Mouse (Mus musculus): ENCODE data around the gene Cd27. TPM values are rescaled to one million over a fixed set of nuclear protein-coding genes. Genes with fewer than 3 reads are reported as not detected.
"Not testable (repeated sequence)": the region's sequence is repeated elsewhere in the genome, so short reads cannot be mapped to it uniquely, and the experiment has no call there.

Gene Cd27
- under 1 TPM; 0.43 to 0.51 TPM for total RNA-seq (2021)
- long read RNA-seq, experiment 1, partial matches to known transcripts: 1 of 17 reads
- long read RNA-seq, experiment 1, other reads (novel, unspliced or antisense): 16 of 17 reads
- long read RNA-seq, experiment 2, partial matches to known transcripts: 0 of 15 reads
- long read RNA-seq, experiment 2, other reads (novel, unspliced or antisense): 15 of 15 reads

GRCm38 (mm10) chr6:125236782-125237181 lies at the start of gene Cd27:
Gene Cd27, minus strand, starts transcription at chr6:125237010.
- no peak for DNase-seq

- no peak for DNase-seq
Measured at GRCm38 (mm10) chr6:125285890-125286289, 49.1 kb upstream of the Cd27 start, which contains the start of gene Tuba3a. Gene Tuba3a, minus strand, starts transcription at chr6:125286042.

GRCm38 (mm10) chr6:125284751-125285150 lies 47.9 kb upstream of the Cd27 start:
- no peak for DNase-seq

GRCm38 (mm10) chr6:125284250-125284649 lies 47.4 kb upstream of the Cd27 start:
- no peak for DNase-seq

GRCm38 (mm10) chr6:125282721-125283120 lies 45.9 kb upstream of the Cd27 start:
- not testable (repeated sequence) for DNase-seq

- no peak for DNase-seq
Measured at GRCm38 (mm10) chr6:125279729-125280128, 42.9 kb upstream of the Cd27 start.

GRCm38 (mm10) chr6:125274841-125275563 lies 38.2 kb upstream of the Cd27 start:
- DNase-seq: no peak

GRCm38 (mm10) chr6:125272228-125272785 lies 35.5 kb upstream of the Cd27 start:
- DNase-seq: no peak

- peak; percentile 89 for DNase-seq
Measured at GRCm38 (mm10) chr6:125271455-125272227, 34.8 kb upstream of the Cd27 start.

GRCm38 (mm10) chr6:125268799-125269198 lies 32.0 kb upstream of the Cd27 start:
- DNase-seq: no peak

- no peak for DNase-seq
Measured at GRCm38 (mm10) chr6:125267469-125267868, 30.7 kb upstream of the Cd27 start.

- DNase-seq: not testable (repeated sequence)
Measured at GRCm38 (mm10) chr6:125266600-125266999, 29.8 kb upstream of the Cd27 start.

- no peak for DNase-seq
Measured at GRCm38 (mm10) chr6:125266091-125266490, 29.3 kb upstream of the Cd27 start.

GRCm38 (mm10) chr6:125265239-125265638 lies 28.4 kb upstream of the Cd27 start:
- DNase-seq: no peak

GRCm38 (mm10) chr6:125264219-125264618 lies 27.4 kb upstream of the Cd27 start:
- DNase-seq: no peak

- no peak for DNase-seq
Measured at GRCm38 (mm10) chr6:125260006-125260555, 23.3 kb upstream of the Cd27 start.

- DNase-seq: peak; percentile 28
Measured at GRCm38 (mm10) chr6:125256222-125256966, 19.6 kb upstream of the Cd27 start.

GRCm38 (mm10) chr6:125255516-125256044 lies 18.8 kb upstream of the Cd27 start:
- DNase-seq: no peak

- DNase-seq: no peak
Measured at GRCm38 (mm10) chr6:125253863-125254715, 17.3 kb upstream of the Cd27 start.

GRCm38 (mm10) chr6:125252711-125253110 lies 15.9 kb upstream of the Cd27 start:
- DNase-seq: no peak
